Mouse (Mus musculus) kidney, adult 2 months (tissue): ENCODE results near the gene Slc37a1.

Experiments used
- CTCF ChIP-seq: fragments of 200-500 bp; conservative IDR thresholded peaks from 2 replicates; pipeline ENCODE4 v1.5.1; 2011; ENCODE audit warnings: low read depth, mild to moderate bottlenecking, control low read depth, low read length, moderate library complexity, mixed read lengths; ENCODE audit not compliant: insufficient read depth, insufficient read length
- POLR2A ChIP-seq: fragments of 200-500 bp; IDR thresholded peaks from one replicate; pipeline ENCODE4 v1.6.1; 2011; ENCODE audit warnings: low read depth, low read length, control low read depth

GRCm38 (mm10) chr17:31277931-31278330 lies 8.7 kb upstream of the Slc37a1 start:
- TF ChIP-seq CTCF = no peak
- no peak for TF ChIP-seq POLR2A
